Mouse (Mus musculus) neural tube, embryonic 12.5 days (tissue): ENCODE data around the gene Sowahd. TPM values are rescaled to one million over a fixed set of nuclear protein-coding genes. Genes with fewer than 3 reads are reported as not detected.
A peak's percentile ranks its signal among the peaks of the same experiment; 100 is the strongest.

Source experiments
- ATAC-seq: fragments of 200-750 bp; cut with Nextera tagmentation; 2 replicates; pipeline ENCODE4 v1.8.0; 2017; ENCODE audit warnings: low read depth, mild to moderate bottlenecking, moderate TSS enrichment, moderate library complexity; ENCODE audit not compliant: low FRiP score
- H3K27ac ChIP-seq: fragments of 300-500 bp; sonication (generic); 2 replicates; pipeline ENCODE4 v1.5.1; 2016
- H3K27me3 ChIP-seq: fragments of 300-500 bp; sonication (generic); replicated peaks from 2 replicates; pipeline ENCODE4 v1.6.1; 2016; ENCODE audit warnings: mild to moderate bottlenecking
- H3K36me3 ChIP-seq: fragments of 300-500 bp; sonication (generic); 2 replicates; pipeline ENCODE4 v1.6.1; 2016; ENCODE audit warnings: mild to moderate bottlenecking
- H3K4me1 ChIP-seq: fragments of 300-500 bp; sonication (generic); 2 replicates; pipeline ENCODE4 v1.6.1; 2016
- H3K4me2 ChIP-seq: fragments of 300-500 bp; sonication (generic); replicated peaks from 2 replicates; pipeline ENCODE4 v1.6.1; 2016; ENCODE audit warnings: mild to moderate bottlenecking
- H3K4me3 ChIP-seq: fragments of 300-500 bp; sonication (generic); 2 replicates; pipeline ENCODE4 v1.5.1; 2016
- H3K9ac ChIP-seq: fragments of 300-500 bp; sonication (generic); 2 replicates; pipeline ENCODE4 v1.6.1; 2016; ENCODE audit warnings: mild to moderate bottlenecking
- H3K9me3 ChIP-seq: fragments of 300-500 bp; sonication (generic); 2 replicates; pipeline ENCODE4 v1.6.1; 2016; ENCODE audit warnings: mild to moderate bottlenecking
- WGBS: fragments of 180-500 bp; shearing (Covaris S2); methylation state at CpG from one replicate; pipeline ENCODE4 v1.1.7; 2016; 5-methylcytosine and 5-hydroxymethylcytosine counted together
- polyA plus RNA-seq: library from polyadenylated mRNA; unstranded; fragments of >200 nt; fragmentation: Nextera tagmentation; extraction: Ambion mirVana; gene quantifications from 2 replicates; pipeline ENCODE4 v1.2.1, GENCODE M21; 2016

Sowahd gene
- polyA plus RNA-seq: not detected in 2 replicates

- Histone ChIP-seq H3K36me3 (no peaks in the 10 kb centered on the region), H3K9ac (peak within 1 kb of the TSS; percentile 17; the same call in 1 of the 2 replicates), H3K4me3 (peak within 1 kb of the TSS; percentile 27), H3K4me1 (peaks cover 14% of the 10 kb centered on the region; the same call in 1 of the 2 replicates), H3K27ac (no peak within 1 kb of the TSS), H3K9me3 (no peaks in the 10 kb centered on the region), H3K4me2 (peak within 1 kb of the TSS; percentile 65), H3K27me3 (peaks cover 40% of the 10 kb centered on the region)
- WGBS: 12% methylated on average over 38 of the region's 38 CpGs
- ATAC-seq: peak; percentile 25; the same call in 1 of the 2 replicates
Observed at GRCm38 (mm10) chrX:37048066-37048889, at the start of gene Sowahd. Sowahd (plus strand) TSS chrX:37048845.

- Histone ChIP-seq H3K4me2 (no peak overlapping the region), H3K36me3 (no peaks in the 10 kb centered on the region), H3K27ac (no peak overlapping the region), H3K4me1 (no peaks in the 10 kb centered on the region), H3K27me3 (no peaks in the 10 kb centered on the region), H3K9ac (no peak overlapping the region), H3K9me3 (no peaks in the 10 kb centered on the region), H3K4me3 (no peak overlapping the region)
- 86% methylated on average over 4 of the region's 5 CpGs for WGBS
- no peak for ATAC-seq
Observed at GRCm38 (mm10) chrX:37013870-37014269, 34.8 kb upstream of the Sowahd start.

- Histone ChIP-seq H3K9ac (no peak overlapping the region), H3K27me3 (no peaks in the 10 kb centered on the region), H3K9me3 (no peaks in the 10 kb centered on the region), H3K4me3 (no peak overlapping the region), H3K4me1 (no peaks in the 10 kb centered on the region), H3K36me3 (no peaks in the 10 kb centered on the region), H3K27ac (no peak overlapping the region), H3K4me2 (no peak overlapping the region)
- WGBS: 87% methylated on average over 9 of the region's 9 CpGs
- no peak for ATAC-seq
Observed at GRCm38 (mm10) chrX:37018150-37018654, 30.4 kb upstream of the Sowahd start.

- H3K27me3 ChIP-seq: no peaks in the 10 kb centered on the region
- no peaks in the 10 kb centered on the region for H3K9me3 ChIP-seq
- H3K9ac ChIP-seq: no peak overlapping the region
- H3K36me3 ChIP-seq: no peaks in the 10 kb centered on the region
- no peaks in the 10 kb centered on the region for H3K4me1 ChIP-seq
- no peak overlapping the region for H3K4me2 ChIP-seq
- no peak for ATAC-seq
- no peak overlapping the region for H3K27ac ChIP-seq
- WGBS: 51% methylated on average over 3 of the region's 3 CpGs
- H3K4me3 ChIP-seq: no peak overlapping the region
Observed at GRCm38 (mm10) chrX:37019045-37019444, 29.6 kb upstream of the Sowahd start.

- H3K4me1 ChIP-seq: no peaks in the 10 kb centered on the region
- H3K4me3 ChIP-seq: no peak overlapping the region
- H3K4me2 ChIP-seq: no peak overlapping the region
- H3K27ac ChIP-seq: no peak overlapping the region
- H3K27me3 ChIP-seq: no peaks in the 10 kb centered on the region
- no peak for ATAC-seq
- H3K9me3 ChIP-seq: no peaks in the 10 kb centered on the region
- H3K9ac ChIP-seq: no peak overlapping the region
- WGBS: 19% methylated on average over 3 of the region's 3 CpGs
- H3K36me3 ChIP-seq: no peaks in the 10 kb centered on the region
Observed at GRCm38 (mm10) chrX:37022690-37023089, 26.0 kb upstream of the Sowahd start.

- no peaks in the 10 kb centered on the region for H3K4me1 ChIP-seq
- H3K27ac ChIP-seq: no peak overlapping the region
- H3K4me3 ChIP-seq: no peak overlapping the region
- no peak for ATAC-seq
- H3K4me2 ChIP-seq: no peak overlapping the region
- H3K9ac ChIP-seq: no peak overlapping the region
- no peaks in the 10 kb centered on the region for H3K27me3 ChIP-seq
- H3K36me3 ChIP-seq: no peaks in the 10 kb centered on the region
- WGBS: 79% methylated on average over 10 of the region's 10 CpGs
- H3K9me3 ChIP-seq: no peaks in the 10 kb centered on the region
Observed at GRCm38 (mm10) chrX:37023652-37024309, 24.9 kb upstream of the Sowahd start.

GRCm38 (mm10) chrX:37028378-37028777 is 20.3 kb upstream of the Sowahd start:
- ATAC-seq: no peak

GRCm38 (mm10) chrX:37042726-37043125 is 5.9 kb upstream of the Sowahd start:
- Histone ChIP-seq H3K27ac (no peak overlapping the region), H3K36me3 (no peaks in the 10 kb centered on the region), H3K9ac (no peak overlapping the region), H3K9me3 (no peaks in the 10 kb centered on the region), H3K27me3 (peaks cover 13% of the 10 kb centered on the region; the same call in 1 of the 2 replicates), H3K4me3 (no peak overlapping the region), H3K4me2 (no peak overlapping the region), H3K4me1 (no peaks in the 10 kb centered on the region)
- WGBS: 16% methylated on average over 9 of the region's 9 CpGs
- no peak for ATAC-seq

More at GRCm38 (mm10) chrX:37028378-37028777, 20.3 kb upstream of the Sowahd start:
- H3K27me3 ChIP-seq: no peaks in the 10 kb centered on the region
- no peak overlapping the region for H3K9ac ChIP-seq
- H3K4me1 ChIP-seq: no peaks in the 10 kb centered on the region
- no peak overlapping the region for H3K4me3 ChIP-seq
- H3K4me2 ChIP-seq: no peak overlapping the region
- WGBS: 68% methylated on average over 3 of the region's 3 CpGs
- H3K9me3 ChIP-seq: no peaks in the 10 kb centered on the region
- H3K27ac ChIP-seq: no peak overlapping the region
- no peaks in the 10 kb centered on the region for H3K36me3 ChIP-seq

GRCm38 (mm10) chrX:37048890-37049823 is 512 bp downstream of the Sowahd start:
- H3K27ac ChIP-seq: no peak overlapping the region
- peak overlapping the region; percentile 65 for H3K4me2 ChIP-seq
- no peaks in the 10 kb centered on the region for H3K9me3 ChIP-seq
- 17% methylated on average over 70 of the region's 70 CpGs for WGBS
- H3K4me1 ChIP-seq: peaks cover 14% of the 10 kb centered on the region; the same call in 1 of the 2 replicates
- peak overlapping the region; percentile 27 for H3K4me3 ChIP-seq
- peak overlapping the region; percentile 17; the same call in 1 of the 2 replicates for H3K9ac ChIP-seq
- peaks cover 40% of the 10 kb centered on the region for H3K27me3 ChIP-seq
- no peaks in the 10 kb centered on the region for H3K36me3 ChIP-seq
- peak; percentile 41; the same call in 1 of the 2 replicates for ATAC-seq

GRCm38 (mm10) chrX:37063902-37064301 is 15.3 kb downstream of the Sowahd start:
- WGBS: 89% methylated on average over 9 of the region's 9 CpGs
- H3K9me3 ChIP-seq: no peaks in the 10 kb centered on the region
- H3K4me1 ChIP-seq: no peaks in the 10 kb centered on the region
- no peaks in the 10 kb centered on the region for H3K27me3 ChIP-seq
- H3K27ac ChIP-seq: no peak overlapping the region
- no peak overlapping the region for H3K9ac ChIP-seq
- no peaks in the 10 kb centered on the region for H3K36me3 ChIP-seq
- H3K4me3 ChIP-seq: no peak overlapping the region
- no peak for ATAC-seq
- H3K4me2 ChIP-seq: no peak overlapping the region

GRCm38 (mm10) chrX:37067299-37067698 is 18.7 kb downstream of the Sowahd start:
- 87% methylated on average over 3 of the region's 3 CpGs for WGBS
- Histone ChIP-seq H3K9me3 (no peaks in the 10 kb centered on the region), H3K36me3 (no peaks in the 10 kb centered on the region), H3K9ac (no peak overlapping the region), H3K4me3 (no peak overlapping the region), H3K27me3 (no peaks in the 10 kb centered on the region), H3K4me2 (no peak overlapping the region), H3K4me1 (no peaks in the 10 kb centered on the region), H3K27ac (no peak overlapping the region)
- no peak for ATAC-seq
